Mouse (Mus musculus) WW6 (cell line): ENCODE measurements around the gene Cyp4f39.

Source experiments
- DNase-seq: peaks from one replicate; pipeline ENCODE4 v3.0.0-alpha.2; 2013; ENCODE audit warnings: low read depth, low spot score

Cyp4f39 gene

DNA sequence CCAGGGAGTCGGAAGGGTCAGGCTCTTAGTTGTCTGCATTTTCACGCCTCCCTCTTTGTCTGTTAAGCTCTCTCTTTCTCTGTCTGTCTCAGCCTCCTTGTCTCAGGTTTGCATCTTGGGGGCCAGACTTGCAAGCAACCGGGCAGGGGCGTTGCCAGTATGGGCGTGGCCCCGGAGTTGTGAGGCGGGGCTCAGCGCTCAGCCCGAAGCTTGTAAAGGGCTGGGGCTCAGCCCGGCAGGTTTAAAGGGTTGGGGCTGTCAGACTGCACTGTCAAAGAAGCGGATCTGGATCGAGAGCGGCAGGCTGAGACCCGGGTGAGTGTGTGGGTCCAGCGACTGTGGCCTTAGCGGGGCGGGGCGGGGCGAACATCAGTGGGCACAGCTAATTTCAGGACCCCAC lies at the start of gene Cyp4f39:
Gene Cyp4f39 (plus strand): TSS at position 242 of the 400 bp plus-strand sequence.
- DNase-seq: peak; percentile 46

GRCm38 (mm10) chr17:32402779-32403157 lies 49.8 kb upstream of the Cyp4f39 start:
- no peak for DNase-seq

DNA sequence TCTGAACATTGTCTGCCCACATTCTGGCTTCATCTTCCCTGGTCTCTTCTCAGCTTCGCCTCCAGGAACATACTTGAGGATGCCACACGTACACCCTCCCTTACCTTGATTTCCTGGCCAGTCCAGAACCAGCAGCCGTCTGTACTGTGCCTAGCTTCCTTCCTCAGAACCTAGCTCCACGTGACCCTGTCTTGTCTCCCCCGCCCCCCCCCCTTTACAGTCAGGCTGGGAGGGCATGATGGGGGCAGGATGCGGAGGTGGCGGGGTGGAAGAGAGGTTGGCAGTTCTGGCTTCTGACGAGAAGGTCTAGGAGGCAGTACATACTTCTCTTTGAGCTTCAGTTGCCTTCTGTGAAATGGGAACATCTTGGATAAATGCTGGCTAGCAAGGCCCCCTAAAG lies 49.1 kb upstream of the Cyp4f39 start, which contains the start of gene Rasal3:
Gene Rasal3 (minus strand): TSS at position 167 of the 400 bp plus-strand sequence.
- no peak for DNase-seq

DNA sequence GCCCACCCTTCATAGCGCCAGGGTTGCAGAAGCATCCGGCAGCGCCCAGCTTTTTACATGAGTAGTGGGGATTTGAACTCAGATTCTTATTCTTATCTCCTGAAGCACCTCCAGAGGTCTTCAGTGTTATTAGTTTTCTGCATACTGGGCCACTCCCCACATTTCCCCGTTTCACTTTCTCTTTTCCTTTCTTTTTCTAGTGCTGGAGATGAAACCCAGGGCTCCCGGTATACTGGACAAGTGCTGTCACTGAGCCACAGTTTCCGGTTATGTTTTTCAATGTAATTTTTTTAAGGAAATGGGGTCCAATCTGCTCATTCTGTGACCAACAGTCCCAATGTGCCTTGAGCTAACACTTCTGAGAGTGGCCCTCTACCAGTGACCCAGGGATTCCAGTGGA lies 40.6 kb upstream of the Cyp4f39 start:
- DNase-seq: no peak

DNA sequence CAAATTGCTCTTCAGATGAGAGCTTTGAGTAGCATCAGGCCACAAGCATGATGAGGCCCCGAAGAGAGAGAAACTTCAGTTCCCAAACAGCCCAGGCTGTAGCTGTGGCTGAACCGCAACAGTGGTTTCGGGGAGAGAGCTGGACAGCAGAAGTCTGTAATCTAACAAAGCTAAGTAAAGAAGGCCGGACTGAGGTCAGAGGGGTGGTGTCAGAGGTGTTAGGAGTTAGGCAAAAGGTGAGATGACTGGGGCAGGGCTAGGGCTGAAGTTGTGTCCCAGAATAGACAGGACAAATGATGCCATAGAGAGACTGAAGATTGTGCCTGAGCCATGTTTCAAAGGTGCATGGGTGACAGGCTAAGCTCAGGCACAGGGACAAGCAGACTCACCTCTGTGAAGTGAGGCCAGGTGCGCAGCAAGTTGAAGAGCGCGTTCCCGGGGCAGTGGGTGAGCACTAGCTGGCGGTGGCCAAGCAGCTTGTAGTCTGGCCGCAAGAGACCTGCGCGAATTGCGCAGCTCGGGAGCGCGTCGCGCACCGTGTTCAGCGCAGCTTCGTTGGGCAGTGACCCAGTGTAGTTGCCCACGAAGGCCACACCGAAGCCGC lies 37.0 kb upstream of the Cyp4f39 start:
- no peak for DNase-seq

GRCm38 (mm10) chr17:32416771-32417170 lies 35.8 kb upstream of the Cyp4f39 start:
- DNase-seq: no peak

GRCm38 (mm10) chr17:32419989-32420388 lies 32.5 kb upstream of the Cyp4f39 start:
- no peak for DNase-seq

DNA sequence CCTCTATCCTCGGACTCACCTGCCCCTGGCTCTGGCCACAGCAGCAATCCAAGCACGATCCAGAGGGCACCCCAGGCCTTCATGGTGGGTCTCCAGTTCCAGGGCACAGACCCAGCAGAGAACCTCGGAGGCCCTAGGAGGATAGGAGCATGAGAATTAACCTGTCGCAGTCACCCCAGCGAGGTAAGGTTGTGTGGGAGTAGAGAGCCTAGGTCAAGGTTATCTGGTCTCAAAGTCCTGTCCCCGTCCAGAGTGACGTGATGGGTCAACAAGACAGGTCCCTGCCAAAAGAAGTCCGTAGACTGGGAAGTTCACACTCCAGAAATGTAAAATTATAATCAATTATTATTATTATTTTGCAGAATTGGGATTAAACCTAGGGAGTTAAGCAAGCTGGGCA lies 31.7 kb upstream of the Cyp4f39 start:
- DNase-seq: no peak

- no peak for DNase-seq
Measured at GRCm38 (mm10) chr17:32424034-32424433, 28.5 kb upstream of the Cyp4f39 start, which contains the start of gene Pglyrp2. Pglyrp2 (minus strand) TSS chr17:32424167.

DNA sequence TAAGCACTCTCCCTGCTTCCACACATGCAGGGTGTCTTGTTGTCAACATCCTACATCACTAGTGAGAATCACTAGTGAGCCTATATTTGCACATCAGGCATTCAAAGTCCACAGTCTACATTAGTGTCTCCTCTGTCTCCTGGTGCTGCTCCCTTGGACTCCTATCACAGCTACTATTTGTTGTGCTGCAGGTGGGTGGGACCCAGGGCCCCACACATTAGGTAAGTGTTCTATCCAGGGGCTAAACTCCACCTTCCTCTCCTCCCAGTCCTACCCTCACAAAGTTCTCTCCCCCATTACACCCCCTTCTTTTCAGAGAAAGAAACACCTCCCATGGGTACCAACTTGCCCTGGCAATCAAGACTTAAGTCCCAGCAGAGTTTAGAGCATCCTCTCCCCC lies 25.9 kb upstream of the Cyp4f39 start:
- no peak for DNase-seq

DNA sequence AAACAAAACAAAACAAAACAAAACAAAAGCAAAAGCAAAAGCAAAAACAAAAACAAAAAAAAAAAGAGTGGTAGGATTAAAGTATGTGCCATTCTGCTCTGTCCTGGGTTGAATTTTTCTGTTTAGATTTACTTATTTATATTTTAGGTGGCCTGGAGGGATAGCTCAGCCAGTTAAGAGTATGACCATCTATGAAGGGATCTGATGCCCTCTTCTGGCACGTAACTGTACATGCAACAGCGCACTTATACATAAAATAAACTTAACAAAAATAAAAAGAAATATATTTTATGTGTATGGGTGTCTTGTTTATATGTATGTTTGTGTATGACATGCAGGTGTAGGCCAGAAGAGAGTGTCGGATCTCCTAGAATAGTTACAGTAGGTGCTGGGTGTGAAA lies 20.6 kb upstream of the Cyp4f39 start:
- no peak for DNase-seq

- no peak for DNase-seq
Measured at GRCm38 (mm10) chr17:32434324-32434723, 18.2 kb upstream of the Cyp4f39 start.

DNA sequence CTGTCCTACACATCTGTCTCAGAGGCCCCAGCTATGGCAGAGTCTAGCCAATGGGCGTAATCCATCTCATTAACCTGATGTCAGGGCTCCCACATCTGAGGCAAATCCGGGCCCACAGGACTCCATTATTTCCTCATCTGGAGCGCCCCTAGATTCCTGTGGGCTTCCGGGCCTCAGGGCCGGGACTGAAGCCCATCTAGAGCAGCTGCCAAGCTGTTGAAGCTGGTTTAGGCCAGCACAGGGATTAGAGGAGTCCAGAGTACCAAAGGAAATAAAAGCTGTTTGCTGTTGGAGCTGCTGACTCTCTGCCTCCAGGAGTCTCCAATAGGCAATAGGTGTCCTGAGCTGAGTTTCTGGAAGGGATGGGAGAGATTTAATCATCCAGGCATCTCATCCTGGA lies 17.4 kb upstream of the Cyp4f39 start:
- DNase-seq: no peak

DNA sequence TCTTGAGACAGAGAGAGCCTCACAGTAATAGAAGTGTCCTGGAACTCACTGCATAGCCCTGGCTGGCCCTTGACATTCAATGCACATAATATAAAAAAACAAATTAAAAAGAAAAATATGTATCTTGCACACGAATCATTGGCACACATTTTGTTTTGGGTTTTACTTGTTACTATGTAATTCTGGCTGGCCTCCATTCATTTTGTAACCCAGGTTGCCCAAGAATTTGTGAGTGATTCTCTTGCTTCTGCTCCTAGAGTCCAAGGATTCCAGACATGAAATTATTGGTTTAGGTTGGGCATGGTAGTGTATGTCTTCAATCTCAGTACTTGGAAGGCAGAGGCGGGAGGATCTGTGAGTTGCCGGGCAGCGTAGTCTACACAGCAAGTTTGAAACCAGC lies 15.4 kb upstream of the Cyp4f39 start:
- DNase-seq: no peak

GRCm38 (mm10) chr17:32443245-32443644 lies 9.3 kb upstream of the Cyp4f39 start:
- DNase-seq: no peak

DNA sequence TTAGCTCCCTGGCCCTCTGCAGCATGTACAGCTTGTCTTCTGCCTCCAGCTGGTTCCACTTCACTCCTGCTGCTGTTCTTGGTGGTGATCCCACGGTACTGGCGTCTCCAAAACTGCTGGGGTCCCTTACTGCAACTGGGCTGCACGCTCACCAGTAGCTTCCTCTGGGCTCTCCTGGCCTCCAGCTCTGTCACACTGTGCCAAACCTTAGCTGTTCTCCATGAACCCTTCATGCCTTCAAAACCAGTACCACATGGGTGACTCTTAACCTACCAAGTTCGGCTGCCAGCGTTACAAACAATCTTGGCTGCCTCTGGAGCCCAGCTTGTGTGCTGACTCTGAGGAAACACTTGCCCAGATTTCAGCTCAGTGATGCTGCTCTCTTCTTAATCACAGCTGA lies 7.5 kb upstream of the Cyp4f39 start:
- no peak for DNase-seq

GRCm38 (mm10) chr17:32447195-32447594 lies 5.3 kb upstream of the Cyp4f39 start:
- no peak for DNase-seq

- no peak for DNase-seq
Measured at GRCm38 (mm10) chr17:32449042-32449441, 3.5 kb upstream of the Cyp4f39 start.

- no peak for DNase-seq
Measured at GRCm38 (mm10) chr17:32450844-32451537, 1.5 kb upstream of the Cyp4f39 start.

- no peak for DNase-seq
Measured at GRCm38 (mm10) chr17:32454188-32454587, 1.7 kb downstream of the Cyp4f39 start.

- no peak for DNase-seq
Measured at GRCm38 (mm10) chr17:32454997-32455396, 2.5 kb downstream of the Cyp4f39 start.

- DNase-seq: no peak
Measured at GRCm38 (mm10) chr17:32468494-32468893, 16.0 kb downstream of the Cyp4f39 start.

DNA sequence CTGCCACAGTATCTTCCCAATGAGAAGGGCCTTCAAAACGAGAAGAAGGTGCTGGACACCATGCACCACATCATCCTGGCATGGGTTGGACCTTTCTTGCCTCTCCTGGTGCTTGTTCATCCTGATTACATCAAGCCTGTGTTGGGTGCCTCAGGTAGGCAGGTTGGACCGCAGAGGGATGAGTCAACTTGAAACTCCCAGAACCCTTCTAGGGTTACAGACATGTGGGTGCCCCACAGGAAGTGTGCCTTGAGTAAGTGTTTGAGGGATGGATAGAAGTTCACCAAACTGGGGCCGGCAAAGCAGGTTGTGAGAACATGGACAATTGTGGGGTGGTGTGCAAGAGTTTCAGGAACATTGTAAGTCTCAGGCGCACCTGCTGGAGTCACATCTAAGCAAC lies 18.3 kb downstream of the Cyp4f39 start:
- DNase-seq: no peak
